Mouse (Mus musculus): ENCODE measurements around the gene Rpgr. TPM values are rescaled to one million over a fixed set of nuclear protein-coding genes. Genes with fewer than 3 reads are reported as not detected.

Rpgr gene
- polyA plus RNA-seq, 1 experiment from 2014 or later = 39.3 TPM

DNA sequence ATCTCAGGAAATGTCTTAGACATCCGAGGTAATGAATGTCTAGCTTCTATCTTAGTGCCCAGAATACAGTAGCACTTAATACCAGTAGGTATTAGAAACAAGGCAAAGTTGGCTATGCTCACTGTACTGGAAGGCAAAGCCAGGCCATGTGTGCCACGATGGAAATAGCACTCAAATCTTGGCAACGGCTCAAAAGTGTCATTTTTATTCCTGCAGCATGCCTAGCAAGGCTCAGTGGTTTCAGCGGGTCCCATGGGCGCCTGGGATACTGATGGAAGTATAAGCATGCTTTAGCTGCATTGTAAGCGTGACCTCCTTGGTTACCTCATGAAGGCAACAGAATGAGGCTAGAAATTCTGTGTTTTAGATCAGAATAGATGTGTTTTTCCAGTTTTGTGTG, 2.6 kb upstream of the Rpgr start:
- Histone ChIP-seq H3K27me3 (ENCODE audit: control insufficient read depth, insufficient read depth, low read length) (no peaks in the 10 kb centered on the region), H3K4me3 (ENCODE audit: low read depth, low read length) (no peak overlapping the region), H3K9me3 (ENCODE audit: control insufficient read depth, low read length) (no peaks in the 10 kb centered on the region), H3K27ac (ENCODE audit: low read depth, low read length) (no peak overlapping the region), H3K9ac (ENCODE audit: low read length) (no peak overlapping the region), H3K4me2 (no peak overlapping the region), H3K4me1 (ENCODE audit: control insufficient read depth, insufficient read depth, low read length) (no peaks in the 10 kb centered on the region), H3K36me3 (ENCODE audit: control insufficient read depth, insufficient read depth, low read length) (no peaks in the 10 kb centered on the region)
- DNase-seq (ENCODE audit: low spot score, missing footprints) = no peak
- 69% methylated on average over 6 of the region's 6 CpGs for WGBS
- no peak for ATAC-seq (ENCODE audit: low FRiP score)

DNA sequence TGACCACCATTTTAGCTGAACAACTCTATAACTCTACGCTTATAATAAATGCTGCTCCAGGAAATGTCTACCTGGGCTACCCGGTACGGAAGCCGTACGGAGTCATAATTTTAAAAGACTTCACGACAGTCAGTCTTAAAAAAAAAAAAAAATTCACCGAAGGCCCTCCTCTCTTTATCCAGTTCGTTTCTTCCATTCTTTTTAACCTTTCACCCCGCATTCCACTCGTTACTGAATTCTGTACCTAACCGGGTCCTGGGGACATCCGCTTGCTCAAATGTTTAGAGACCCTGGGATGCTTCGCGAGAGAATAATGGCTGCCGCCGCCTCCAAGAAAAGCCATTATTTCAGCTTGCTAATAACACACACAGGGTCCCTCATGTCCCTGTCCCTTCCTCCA, 748 bp downstream of the Rpgr start:
- Histone ChIP-seq H3K36me3 (ENCODE audit: control insufficient read depth, insufficient read depth, low read length) (no peaks in the 10 kb centered on the region), H3K4me2 (peak overlapping the region; percentile 47), H3K27me3 (ENCODE audit: control insufficient read depth, insufficient read depth, low read length) (no peaks in the 10 kb centered on the region), H3K9ac (ENCODE audit: low read length) (peak overlapping the region; percentile 39; the same call in 1 of the 2 replicates), H3K4me3 (ENCODE audit: low read depth, low read length) (peak overlapping the region; percentile 55), H3K27ac (ENCODE audit: low read depth, low read length) (no peak overlapping the region), H3K9me3 (ENCODE audit: control insufficient read depth, low read length) (no peaks in the 10 kb centered on the region), H3K4me1 (ENCODE audit: control insufficient read depth, insufficient read depth, low read length) (no peaks in the 10 kb centered on the region)
- DNase-seq (ENCODE audit: low spot score, missing footprints) = peak; percentile 92
- 20% methylated on average over 16 of the region's 16 CpGs for WGBS
- no peak; the same call in 1 of the 2 replicates for ATAC-seq (ENCODE audit: low FRiP score)

DNA sequence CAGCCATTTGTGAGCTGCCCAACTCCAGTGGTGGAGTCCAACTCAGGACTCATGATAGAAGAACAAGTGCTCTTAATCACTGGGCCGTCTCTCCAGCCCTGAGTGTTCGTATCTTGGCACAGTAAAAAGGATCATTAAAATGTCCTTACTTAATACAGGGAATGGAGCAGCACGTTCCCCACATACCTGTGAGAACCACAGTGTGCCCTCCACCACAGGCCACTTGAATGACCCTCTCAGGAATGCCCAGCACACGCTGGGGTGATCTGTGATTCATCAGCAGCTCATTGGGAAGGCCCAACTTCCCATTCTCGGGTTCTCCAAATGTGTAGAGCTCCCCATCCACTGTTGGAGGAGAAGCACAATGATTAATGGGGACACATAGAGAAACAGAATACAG, 10.8 kb downstream of the Rpgr start:
- H3K36me3 ChIP-seq (ENCODE audit: control insufficient read depth, insufficient read depth, low read length) = no peaks in the 10 kb centered on the region
- ATAC-seq (ENCODE audit: low FRiP score) = no peak

DNA sequence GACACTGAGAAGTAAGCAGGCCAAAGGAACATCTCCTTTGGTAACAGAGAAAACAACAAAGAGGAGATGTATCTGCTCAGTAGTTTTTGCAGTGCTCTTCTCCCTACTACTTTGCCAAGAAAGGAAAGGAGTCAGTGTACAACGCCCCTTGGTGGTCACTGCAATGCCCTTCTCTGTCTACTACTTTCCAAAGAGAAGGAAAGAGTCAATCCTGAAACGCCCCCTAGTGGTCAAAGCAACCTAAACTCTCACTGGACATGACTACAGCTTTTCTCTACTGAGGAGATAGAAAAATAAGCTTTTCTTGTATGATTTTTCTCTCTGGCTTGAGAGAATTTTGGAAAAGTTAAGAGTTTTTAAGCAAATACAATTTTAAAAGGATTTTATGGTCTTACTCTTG, 15.4 kb downstream of the Rpgr start:
- no peaks in the 10 kb centered on the region for H3K27me3 ChIP-seq (ENCODE audit: control insufficient read depth, insufficient read depth, low read length)
- H3K9ac ChIP-seq (ENCODE audit: low read length) = no peak overlapping the region
- H3K4me3 ChIP-seq (ENCODE audit: low read depth, low read length) = no peak overlapping the region
- no peak overlapping the region for H3K4me2 ChIP-seq
- H3K36me3 ChIP-seq (ENCODE audit: control insufficient read depth, insufficient read depth, low read length) = no peaks in the 10 kb centered on the region
- H3K27ac ChIP-seq (ENCODE audit: low read depth, low read length) = no peak overlapping the region
- no peaks in the 10 kb centered on the region for H3K9me3 ChIP-seq (ENCODE audit: control insufficient read depth, low read length)
- DNase-seq (ENCODE audit: low spot score, missing footprints) (peak; percentile 89), ATAC-seq (ENCODE audit: low FRiP score) (no peak)
- 19% methylated on average over 2 of the region's 2 CpGs for WGBS
- no peaks in the 10 kb centered on the region for H3K4me1 ChIP-seq (ENCODE audit: control insufficient read depth, insufficient read depth, low read length)

More for the DNA sequence above, 10.8 kb downstream of the Rpgr start:
- WGBS = 87% methylated on average over 5 of the region's 5 CpGs
- Histone ChIP-seq H3K4me1 (ENCODE audit: control insufficient read depth, insufficient read depth, low read length) (no peaks in the 10 kb centered on the region), H3K9me3 (ENCODE audit: control insufficient read depth, low read length) (no peaks in the 10 kb centered on the region), H3K9ac (ENCODE audit: low read length) (no peak overlapping the region), H3K27me3 (ENCODE audit: control insufficient read depth, insufficient read depth, low read length) (no peaks in the 10 kb centered on the region), H3K4me3 (ENCODE audit: low read depth, low read length) (no peak overlapping the region), H3K27ac (ENCODE audit: low read depth, low read length) (no peak overlapping the region), H3K4me2 (no peak overlapping the region)
- DNase-seq (ENCODE audit: low spot score, missing footprints) = no peak

DNA sequence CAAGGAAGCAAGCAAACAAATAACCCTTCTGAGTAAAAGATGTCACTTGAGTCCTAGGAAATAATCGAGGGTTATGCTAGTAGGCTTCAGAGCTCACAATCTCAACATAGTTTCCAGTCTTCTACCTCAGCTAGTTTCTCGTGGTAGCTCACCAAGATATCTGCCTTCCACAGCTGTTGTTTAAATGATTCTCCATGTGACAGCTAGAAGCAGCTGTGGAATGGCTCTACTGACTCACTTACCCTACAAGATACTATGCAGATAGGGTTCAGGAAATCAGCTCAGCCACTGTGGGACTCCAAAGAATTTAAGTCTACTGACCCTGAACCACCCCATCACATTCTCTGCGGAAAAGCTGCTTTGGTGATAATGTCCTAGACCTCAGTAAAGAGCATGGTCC, 64.3 kb downstream of the Rpgr start:
- 51% methylated on average over 3 of the region's 3 CpGs for WGBS
- ATAC-seq (ENCODE audit: low FRiP score) = no peak

DNA sequence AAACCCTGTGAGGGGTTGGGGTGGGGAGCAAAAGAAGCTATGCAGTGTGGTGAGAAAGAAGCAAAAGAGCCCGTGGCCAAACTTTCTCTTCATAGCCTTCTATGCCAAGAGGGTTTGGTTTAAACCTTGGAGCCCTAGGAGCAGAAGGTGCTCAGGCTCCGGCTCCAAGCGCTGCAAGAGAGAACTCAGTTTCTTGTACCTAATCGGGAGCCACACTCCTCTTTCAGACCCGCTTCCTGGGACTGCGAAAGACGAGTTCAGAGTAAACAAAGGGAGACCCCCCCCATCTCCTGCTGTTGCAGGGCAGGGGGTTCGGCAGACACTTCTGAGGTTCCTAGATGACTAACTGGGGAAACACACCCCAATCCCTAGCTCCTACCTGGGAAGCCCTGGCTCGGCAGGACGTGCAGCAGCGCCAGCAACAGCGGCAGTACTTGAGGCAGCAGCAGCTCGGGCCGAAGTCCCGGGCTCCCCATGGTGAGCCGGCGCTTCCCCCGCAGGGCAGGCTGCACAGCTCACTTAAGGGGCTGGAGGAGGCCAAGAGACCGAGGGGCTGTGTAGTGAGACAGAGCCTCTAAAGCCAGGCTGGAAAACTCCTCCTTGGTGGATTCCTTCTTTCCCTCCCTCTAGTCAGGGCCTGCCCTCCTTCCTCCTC, 99.5 kb downstream of the Rpgr start, which contains the start of gene Srpx:
Gene Srpx, minus strand, starts transcription at position 645 of the 655 bp plus-strand sequence.
- Histone ChIP-seq H3K36me3 (ENCODE audit: control insufficient read depth, insufficient read depth, low read length) (no peaks in the 10 kb centered on the region), H3K27me3 (ENCODE audit: control insufficient read depth, insufficient read depth, low read length) (no peaks in the 10 kb centered on the region), H3K4me1 (ENCODE audit: control insufficient read depth, insufficient read depth, low read length) (no peaks in the 10 kb centered on the region; the same call in 1 of the 2 replicates), H3K4me3 (ENCODE audit: low read depth, low read length) (peak within 1 kb of the TSS; percentile 26), H3K27ac (ENCODE audit: low read depth, low read length) (no peak within 1 kb of the TSS), H3K9ac (ENCODE audit: low read length) (peak within 1 kb of the TSS; percentile 52), H3K9me3 (ENCODE audit: control insufficient read depth, low read length) (no peaks in the 10 kb centered on the region), H3K4me2 (peak within 1 kb of the TSS; percentile 44)
- 12% methylated on average over 16 of the region's 19 CpGs for WGBS
- DNase-seq (ENCODE audit: low spot score, missing footprints) = peak; percentile 90
- ATAC-seq (ENCODE audit: low FRiP score) = peak; percentile 76

More for the DNA sequence above, 64.3 kb downstream of the Rpgr start:
- DNase-seq (ENCODE audit: low spot score, missing footprints) = no peak
- no peaks in the 10 kb centered on the region for H3K4me1 ChIP-seq (ENCODE audit: control insufficient read depth, insufficient read depth, low read length)
- no peaks in the 10 kb centered on the region for H3K9me3 ChIP-seq (ENCODE audit: control insufficient read depth, low read length)
- no peaks in the 10 kb centered on the region for H3K27me3 ChIP-seq (ENCODE audit: control insufficient read depth, insufficient read depth, low read length)
- no peak overlapping the region for H3K4me3 ChIP-seq (ENCODE audit: low read depth, low read length)
- H3K4me2 ChIP-seq = no peak overlapping the region
- no peaks in the 10 kb centered on the region for H3K36me3 ChIP-seq (ENCODE audit: control insufficient read depth, insufficient read depth, low read length)
- no peak overlapping the region for H3K27ac ChIP-seq (ENCODE audit: low read depth, low read length)
- no peak overlapping the region for H3K9ac ChIP-seq (ENCODE audit: low read length)

DNA sequence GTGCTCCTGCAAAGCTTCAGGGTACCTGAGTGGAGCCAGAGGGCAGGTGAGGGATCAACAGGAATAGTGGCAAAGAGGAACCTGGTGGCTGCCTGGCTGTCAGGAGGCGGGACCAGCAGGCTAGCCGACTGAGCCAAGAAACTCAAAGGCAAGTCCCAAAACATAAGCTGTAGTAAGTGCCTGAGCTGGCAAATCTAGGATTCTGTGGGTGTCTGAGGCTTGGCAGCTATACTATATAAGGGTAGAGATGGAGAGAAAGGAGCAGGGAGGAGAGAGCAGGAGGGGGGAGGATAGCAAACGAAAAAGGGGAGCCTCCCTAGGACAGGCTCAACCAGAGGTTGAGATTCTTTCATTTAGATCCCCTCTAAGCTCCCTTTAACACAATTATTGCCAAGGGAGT, 100.9 kb downstream of the Rpgr start:
- 52% methylated on average over 3 of the region's 3 CpGs for WGBS
- H3K4me2 ChIP-seq = no peak overlapping the region
- no peak for DNase-seq (ENCODE audit: low spot score, missing footprints)

DNA sequence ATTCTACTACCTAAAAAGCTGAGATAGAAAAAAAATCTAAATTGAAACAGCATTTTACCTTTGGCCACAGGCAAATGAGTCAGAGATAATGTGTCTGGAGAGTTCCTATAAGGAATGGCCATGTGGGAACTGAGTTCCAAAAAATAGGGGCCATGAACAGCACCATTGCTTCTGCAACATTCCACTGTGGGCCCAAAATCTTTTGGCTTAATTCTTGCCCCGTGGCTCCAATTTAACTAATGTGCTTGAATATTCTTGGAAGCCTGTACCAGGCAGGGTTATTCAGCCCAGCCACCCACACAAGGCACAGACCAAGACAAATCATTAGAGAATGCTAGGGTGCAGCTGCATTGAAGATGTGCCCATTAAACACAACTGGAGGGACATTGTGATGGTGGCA, 106.0 kb downstream of the Rpgr start:
- Histone ChIP-seq H3K4me1 (ENCODE audit: control insufficient read depth, insufficient read depth, low read length) (no peaks in the 10 kb centered on the region), H3K27me3 (ENCODE audit: control insufficient read depth, insufficient read depth, low read length) (no peaks in the 10 kb centered on the region), H3K9ac (ENCODE audit: low read length) (no peak overlapping the region), H3K27ac (ENCODE audit: low read depth, low read length) (no peak overlapping the region), H3K4me3 (ENCODE audit: low read depth, low read length) (no peak overlapping the region), H3K4me2 (no peak overlapping the region), H3K9me3 (ENCODE audit: control insufficient read depth, low read length) (no peaks in the 10 kb centered on the region), H3K36me3 (ENCODE audit: control insufficient read depth, insufficient read depth, low read length) (no peaks in the 10 kb centered on the region)
- no peak for ATAC-seq (ENCODE audit: low FRiP score)
- WGBS = 85% methylated on average over 1 of the region's 1 CpGs
- no peak for DNase-seq (ENCODE audit: low spot score, missing footprints)

More for the DNA sequence above, 100.9 kb downstream of the Rpgr start:
- Histone ChIP-seq H3K27ac (ENCODE audit: low read depth, low read length) (no peak overlapping the region), H3K9me3 (ENCODE audit: control insufficient read depth, low read length) (no peaks in the 10 kb centered on the region), H3K4me1 (ENCODE audit: control insufficient read depth, insufficient read depth, low read length) (no peaks in the 10 kb centered on the region; the same call in 1 of the 2 replicates), H3K9ac (ENCODE audit: low read length) (no peak overlapping the region), H3K36me3 (ENCODE audit: control insufficient read depth, insufficient read depth, low read length) (no peaks in the 10 kb centered on the region), H3K4me3 (ENCODE audit: low read depth, low read length) (no peak overlapping the region), H3K27me3 (ENCODE audit: control insufficient read depth, insufficient read depth, low read length) (no peaks in the 10 kb centered on the region)
- ATAC-seq (ENCODE audit: low FRiP score) = no peak

DNA sequence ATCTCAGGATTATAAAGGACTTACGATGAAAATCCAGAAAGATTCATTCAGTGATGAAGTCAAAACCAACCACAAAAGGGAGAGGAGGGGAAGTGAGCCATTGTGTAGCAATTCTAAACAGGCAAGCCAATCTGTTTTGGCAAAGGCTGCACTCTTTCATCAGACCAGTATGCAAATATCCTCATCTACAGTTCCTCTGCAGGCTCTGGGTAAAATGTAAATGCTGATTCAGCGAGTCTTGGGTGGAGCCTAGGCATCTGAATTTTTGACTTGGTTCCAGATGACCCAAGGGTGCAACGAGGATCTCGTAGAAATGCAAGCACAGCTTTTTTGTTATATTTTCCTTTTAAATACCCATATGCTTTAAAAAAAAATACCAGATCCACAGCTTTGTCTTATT, 108.2 kb downstream of the Rpgr start:
- no peaks in the 10 kb centered on the region for H3K4me1 ChIP-seq (ENCODE audit: control insufficient read depth, insufficient read depth, low read length)
- H3K9ac ChIP-seq (ENCODE audit: low read length) = no peak overlapping the region
- no peak for DNase-seq (ENCODE audit: low spot score, missing footprints)
- H3K27me3 ChIP-seq (ENCODE audit: control insufficient read depth, insufficient read depth, low read length) = no peaks in the 10 kb centered on the region
- H3K27ac ChIP-seq (ENCODE audit: low read depth, low read length) = no peak overlapping the region
- H3K4me2 ChIP-seq = no peak overlapping the region
- no peaks in the 10 kb centered on the region for H3K36me3 ChIP-seq (ENCODE audit: control insufficient read depth, insufficient read depth, low read length)
- WGBS = 70% methylated on average over 4 of the region's 4 CpGs
- H3K4me3 ChIP-seq (ENCODE audit: low read depth, low read length) = no peak overlapping the region
- ATAC-seq (ENCODE audit: low FRiP score) = no peak
- H3K9me3 ChIP-seq (ENCODE audit: control insufficient read depth, low read length) = no peaks in the 10 kb centered on the region

All from midbrain, embryonic 11.5 days (tissue).